In the genomic region with DNA sequence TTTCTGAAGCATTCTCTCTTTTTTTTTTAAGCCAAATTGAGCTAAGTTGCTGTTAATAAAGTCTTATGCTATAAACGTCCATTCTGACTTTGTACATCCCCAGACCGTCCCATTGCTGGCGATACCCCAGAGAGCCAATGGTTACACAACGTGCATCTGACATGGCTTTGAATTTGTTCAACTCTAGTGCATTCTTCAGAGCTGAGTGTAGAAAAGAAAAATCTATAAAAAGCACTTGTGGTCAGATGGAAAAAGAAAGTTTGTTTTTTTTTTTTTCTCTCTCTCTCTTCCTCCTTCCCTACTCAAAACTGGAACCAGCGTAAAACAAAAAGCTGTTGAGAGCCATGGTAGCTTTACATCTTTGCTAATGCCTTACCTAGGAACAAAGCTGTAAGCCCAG, we compare ENCODE assay signal across 17 mouse cellular contexts. TPM values are rescaled to one million over a fixed set of nuclear protein-coding genes. Genes with fewer than 3 reads are reported as not detected.
DNase-seq lines count a peak whose midpoint lies in the region; ATAC-seq and TF ChIP-seq lines count a peak whose summit lies in the region.
"Had no signal": no experiment of that assay in that cellular context is flagged by ENCODE, and none has a peak within 500 bp of the region (broad histone marks: within the 10 kb centered on the region; RNA-seq: fewer than 3 reads in every experiment).

No protein-coding gene starts in this region.

- no peak overlapping the region; the same call in 1 of the 2 replicates for H3K4me2 ChIP-seq in kidney, postnatal 0 days (ENCODE audit: low read length)
- H3K4me2 ChIP-seq in kidney, embryonic 15.5 days, result no peak overlapping the region
- H3K4me2 ChIP-seq in lung, embryonic 15.5 days, result no peak overlapping the region
- H3K4me2 ChIP-seq in kidney, embryonic 14.5 days (replicated peaks; ENCODE audit: low read depth, low read length), result no peak overlapping the region
- H3K4me2 ChIP-seq in intestine, postnatal 0 days (replicated peaks; ENCODE audit: low read depth), result no peak overlapping the region
- H3K4me2 ChIP-seq: embryonic facial prominence, embryonic 13.5 days; forebrain, embryonic 13.5 days; hindbrain, embryonic 15.5 days; stomach, embryonic 15.5 days had no signal

- WGBS in kidney, postnatal 0 days, result 67% methylated on average over 5 of the region's 5 CpGs
- 83% methylated on average over 5 of the region's 5 CpGs for WGBS in kidney, embryonic 15.5 days
- WGBS in lung, embryonic 15.5 days, result 61% methylated on average over 5 of the region's 5 CpGs
- WGBS in small intestine, adult 2 months, result 68% methylated on average over 5 of the region's 5 CpGs
- 92% methylated on average over 5 of the region's 5 CpGs for WGBS in kidney, embryonic 14.5 days
- 76% methylated on average over 5 of the region's 5 CpGs for WGBS in intestine, postnatal 0 days

- TF ChIP-seq CTCF in gastrocnemius, adult 2 months (IDR thresholded peaks at IDR 0.05), result no peak
- no peak for TF ChIP-seq CTCF in kidney, postnatal 0 days (IDR thresholded peaks at IDR 0.05; ENCODE audit: low read depth)
- no peak for TF ChIP-seq CTCF in small intestine, adult 2 months (IDR thresholded peaks at IDR 0.05; ENCODE audit: extremely low read depth, insufficient read length, insufficient replicate concordance, low read depth, low read length)
- TF ChIP-seq CTCF in intestine, postnatal 0 days (IDR thresholded peaks at IDR 0.05; ENCODE audit: low read depth), result no peak

- H3K9ac ChIP-seq in kidney, postnatal 0 days (ENCODE audit: low read depth, low read length), result no peak overlapping the region
- H3K9ac ChIP-seq in kidney, embryonic 15.5 days, result no peak overlapping the region
- no peak overlapping the region for H3K9ac ChIP-seq in lung, embryonic 15.5 days
- no peak overlapping the region for H3K9ac ChIP-seq in kidney, embryonic 14.5 days (ENCODE audit: low read depth, low read length)
- H3K9ac ChIP-seq in intestine, postnatal 0 days (ENCODE audit: low read depth, low read length), result no peak overlapping the region
- H3K9ac ChIP-seq: embryonic facial prominence, embryonic 13.5 days; forebrain, embryonic 13.5 days; hindbrain, embryonic 15.5 days; stomach, embryonic 15.5 days had no signal

- no peaks in the 10 kb centered on the region for H3K27me3 ChIP-seq in kidney, postnatal 0 days (ENCODE audit: insufficient read depth, low read length)
- H3K27me3 ChIP-seq in kidney, embryonic 15.5 days, result no peaks in the 10 kb centered on the region
- H3K27me3 ChIP-seq in lung, embryonic 15.5 days, result no peaks in the 10 kb centered on the region
- H3K27me3 ChIP-seq in small intestine, adult 2 months (ENCODE audit: control insufficient read depth, insufficient read depth, low read length), result no peaks in the 10 kb centered on the region
- no peaks in the 10 kb centered on the region for H3K27me3 ChIP-seq in kidney, embryonic 14.5 days (ENCODE audit: control insufficient read depth, insufficient read depth, low read length)
- no peaks in the 10 kb centered on the region for H3K27me3 ChIP-seq in intestine, postnatal 0 days (replicated peaks; ENCODE audit: control insufficient read depth, insufficient read depth, low read length)
- H3K27me3 ChIP-seq: embryonic facial prominence, embryonic 13.5 days; forebrain, embryonic 13.5 days; hindbrain, embryonic 15.5 days; stomach, embryonic 15.5 days had no signal

- H3K27ac ChIP-seq in gastrocnemius, adult 2 months, result peak overlapping the region; percentile 85
- H3K27ac ChIP-seq in kidney, postnatal 0 days, result peak overlapping the region; percentile 73; the same call in 1 of the 2 replicates
- no peak overlapping the region; the same call in 1 of the 2 replicates for H3K27ac ChIP-seq in kidney, embryonic 15.5 days
- peak overlapping the region; percentile 42 for H3K27ac ChIP-seq in lung, embryonic 15.5 days
- 0 out of 2 replicates have a peak overlapping the region, but pooled peaks have one; percentile 9 for H3K27ac ChIP-seq in small intestine, adult 2 months (ENCODE audit: insufficient read depth, low read depth, low read length)
- H3K27ac ChIP-seq in kidney, embryonic 14.5 days (ENCODE audit: low read depth, low read length), result no peak overlapping the region
- H3K27ac ChIP-seq in intestine, postnatal 0 days (ENCODE audit: low read depth, low read length), result no peak overlapping the region
- H3K27ac ChIP-seq: embryonic facial prominence, embryonic 13.5 days; forebrain, embryonic 13.5 days; stomach, embryonic 15.5 days had no signal

- no peak for TF ChIP-seq POLR2A in small intestine, adult 2 months (IDR thresholded peaks at IDR 0.05; ENCODE audit: low read depth, low read length)

- no peaks in the 10 kb centered on the region for H3K9me3 ChIP-seq in kidney, postnatal 0 days (replicated peaks; ENCODE audit: low read length)
- H3K9me3 ChIP-seq in kidney, embryonic 15.5 days (replicated peaks), result no peaks in the 10 kb centered on the region
- H3K9me3 ChIP-seq in lung, embryonic 15.5 days, result no peaks in the 10 kb centered on the region
- H3K9me3 ChIP-seq in kidney, embryonic 14.5 days (ENCODE audit: control insufficient read depth, low read length), result no peaks in the 10 kb centered on the region
- no peaks in the 10 kb centered on the region for H3K9me3 ChIP-seq in intestine, postnatal 0 days (ENCODE audit: control insufficient read depth)
- H3K9me3 ChIP-seq: embryonic facial prominence, embryonic 13.5 days; forebrain, embryonic 13.5 days; hindbrain, embryonic 15.5 days; stomach, embryonic 15.5 days had no signal

- peak; percentile 50 for DNase-seq in gastrocnemius, adult 2 months
- DNase-seq in gastrocnemius, postnatal 25 days, result no peak
- no peak for DNase-seq in kidney, postnatal 0 days (ENCODE audit: low spot score)
- DNase-seq: adrenal gland, postnatal 14 days; B cell, adult 2 months; cerebellum, postnatal 25 days; liver; right cerebral cortex, postnatal 4 days had no signal

- no peak overlapping the region for H3K4me3 ChIP-seq in gastrocnemius, adult 2 months
- no peak overlapping the region for H3K4me3 ChIP-seq in kidney, postnatal 0 days (replicated peaks; ENCODE audit: low read depth, low read length)
- no peak overlapping the region for H3K4me3 ChIP-seq in kidney, embryonic 15.5 days (replicated peaks)
- no peak overlapping the region for H3K4me3 ChIP-seq in lung, embryonic 15.5 days
- no peak overlapping the region for H3K4me3 ChIP-seq in small intestine, adult 2 months (ENCODE audit: low read depth, low read length)
- no peak overlapping the region for H3K4me3 ChIP-seq in kidney, embryonic 14.5 days (ENCODE audit: low read length)
- H3K4me3 ChIP-seq in intestine, postnatal 0 days (ENCODE audit: low read depth, low read length), result no peak overlapping the region
- H3K4me3 ChIP-seq: embryonic facial prominence, embryonic 13.5 days; forebrain, embryonic 13.5 days; hindbrain, embryonic 15.5 days; stomach, embryonic 15.5 days had no signal

- intact Hi-C loops in gastrocnemius, adult 2 months (cut with DNase I), result loop anchor here (5.0 kb wide), 1 partner anchor 37 kb away; no protein-coding TSS in a partner anchor

- no peaks in the 10 kb centered on the region for H3K36me3 ChIP-seq in kidney, postnatal 0 days (ENCODE audit: insufficient read depth, low read length)
- H3K36me3 ChIP-seq in kidney, embryonic 15.5 days, result no peaks in the 10 kb centered on the region
- no peaks in the 10 kb centered on the region for H3K36me3 ChIP-seq in lung, embryonic 15.5 days
- no peaks in the 10 kb centered on the region for H3K36me3 ChIP-seq in small intestine, adult 2 months (ENCODE audit: control insufficient read depth, insufficient read depth, low read length)
- no peaks in the 10 kb centered on the region for H3K36me3 ChIP-seq in kidney, embryonic 14.5 days (ENCODE audit: control insufficient read depth, insufficient read depth, low read length)
- H3K36me3 ChIP-seq in intestine, postnatal 0 days (ENCODE audit: control insufficient read depth, insufficient read depth), result no peaks in the 10 kb centered on the region
- H3K36me3 ChIP-seq: hindbrain, embryonic 15.5 days; stomach, embryonic 15.5 days had no signal

- 0 out of 2 replicates have a peak, but pooled peaks cover 11% of the 10 kb centered on the region for H3K4me1 ChIP-seq in kidney, postnatal 0 days (replicated peaks; ENCODE audit: insufficient read depth, low read length)
- H3K4me1 ChIP-seq in kidney, embryonic 15.5 days, result 0 out of 2 replicates have a peak, but pooled peaks cover 9% of the 10 kb centered on the region
- H3K4me1 ChIP-seq in lung, embryonic 15.5 days, result peaks cover 19% of the 10 kb centered on the region
- H3K4me1 ChIP-seq in small intestine, adult 2 months (ENCODE audit: control insufficient read depth, insufficient read depth, insufficient read length, low read length), result 0 out of 2 replicates have a peak, but pooled peaks cover 2% of the 10 kb centered on the region
- H3K4me1 ChIP-seq in kidney, embryonic 14.5 days (ENCODE audit: control insufficient read depth, insufficient read depth, low read length), result 0 out of 2 replicates have a peak, but pooled peaks cover 3% of the 10 kb centered on the region
- H3K4me1 ChIP-seq in intestine, postnatal 0 days (replicated peaks; ENCODE audit: control insufficient read depth, insufficient read depth, low read length), result no peaks in the 10 kb centered on the region
- H3K4me1 ChIP-seq: forebrain, embryonic 13.5 days; hindbrain, embryonic 15.5 days; stomach, embryonic 15.5 days had no signal

- ATAC-seq in kidney, postnatal 0 days (replicated peaks; ENCODE audit: low FRiP score, low read depth), result no peak
- no peak for ATAC-seq in kidney, embryonic 15.5 days (replicated peaks; ENCODE audit: low FRiP score)
- ATAC-seq in lung, embryonic 15.5 days (ENCODE audit: borderline replicate concordance, extremely low read depth, low FRiP score, low TSS enrichment), result no peak
- no peak for ATAC-seq in kidney, embryonic 14.5 days (ENCODE audit: low FRiP score, low TSS enrichment)
- ATAC-seq in intestine, postnatal 0 days, result no peak
- ATAC-seq: forebrain, embryonic 13.5 days had no signal

RNA-seq across cellular contexts. Expression of a gene that starts 41.8 kb away (rescaled TPM):
- 10 to 100 TPM; 50.6 to 52.6 TPM for total RNA-seq in gastrocnemius, adult 2 months (2021)
- 10 to 100 TPM; 34.2 to 54.3 TPM for total RNA-seq in gastrocnemius, postnatal 25 days (2021)
- 4.4 and 5.2 TPM in 2 replicates for polyA plus RNA-seq in kidney, postnatal 0 days (2015; fragmentation: Nextera tagmentation; extraction: Ambion mirVana)
- polyA plus RNA-seq in kidney, embryonic 15.5 days (2015; fragmentation: Nextera tagmentation; extraction: Ambion mirVana), result 5.0 and 5.2 TPM in 2 replicates
- polyA plus RNA-seq in lung, embryonic 15.5 days (2015; fragmentation: Nextera tagmentation; extraction: Ambion mirVana), result 6.4 and 6.5 TPM in 2 replicates
- 3.2 and 4.1 TPM in 2 replicates for polyA plus RNA-seq in small intestine, adult 2 months (2012; rRNA removed)
- polyA plus RNA-seq in kidney, embryonic 14.5 days (2014; fragmentation: Nextera tagmentation; extraction: Ambion mirVana), result 2.6 and 2.9 TPM in 2 replicates
- 3.1 TPM in 2 replicates for polyA plus RNA-seq in intestine, postnatal 0 days (2015; fragmentation: Nextera tagmentation; extraction: Ambion mirVana)

Comparison
In these comparisons a context has a peak if more than half of its experiments do, and no peak if none do; other contexts are left out.
1. H3K27ac ChIP-seq: peak in gastrocnemius, adult 2 months (single experiment), kidney, postnatal 0 days (single experiment), lung, embryonic 15.5 days (single experiment) and small intestine, adult 2 months (single experiment); none in kidney, embryonic 15.5 days (single experiment), kidney, embryonic 14.5 days (single experiment) and intestine, postnatal 0 days (single experiment).